Mouse (Mus musculus): ENCODE data around the gene Frmd4a. TPM values are rescaled to one million over a fixed set of nuclear protein-coding genes. Genes with fewer than 3 reads are reported as not detected.
A peak's percentile ranks its signal among the peaks of the same experiment; 100 is the strongest.

Gene Frmd4a
- polyA plus RNA-seq, 1 experiment, result 13.5 TPM

DNA sequence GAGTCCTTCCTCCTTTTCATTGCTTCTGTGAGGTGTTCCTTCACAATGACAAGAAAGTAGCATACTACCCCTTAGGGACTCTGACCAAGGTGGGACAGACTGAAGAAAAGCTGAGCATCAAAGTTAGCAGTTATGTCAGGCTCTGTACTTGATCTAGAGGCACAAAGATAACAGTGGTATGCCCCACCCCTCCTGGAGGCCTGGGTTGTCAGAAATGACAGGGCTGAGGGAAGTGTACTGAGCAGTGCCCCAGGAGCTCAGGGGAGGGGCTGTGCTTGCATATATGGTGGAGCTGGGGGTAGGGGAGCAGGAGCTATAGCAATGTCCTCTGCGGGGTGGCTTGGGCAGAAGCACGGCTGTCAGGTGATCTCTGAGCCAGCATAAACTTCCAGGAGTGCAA lies 477.0 kb downstream of the Frmd4a start:
- no peak for DNase-seq (ENCODE audit: low read depth in 1 of 2, low spot score in 2 of 2)
- no peaks in the 10 kb centered on the region for H3K36me3 ChIP-seq (ENCODE audit: control insufficient read depth, insufficient read depth, low read length)
- no peaks in the 10 kb centered on the region for H3K4me1 ChIP-seq (ENCODE audit: control insufficient read depth, insufficient read depth, insufficient read length)
- H3K4me3 ChIP-seq (ENCODE audit: extremely low read depth, insufficient read depth, insufficient read length), result no peak overlapping the region
- no peak overlapping the region for H3K27ac ChIP-seq (ENCODE audit: insufficient read depth, low read length)
- TF ChIP-seq CTCF (IDR thresholded peaks at IDR 0.05; ENCODE audit: extremely low read depth, insufficient read depth, insufficient read length, insufficient replicate concordance), result no peak
- TF ChIP-seq POLR2A (IDR thresholded peaks at IDR 0.05; ENCODE audit: low read depth, low read length), result no peak
- 51% methylated on average over 2 of the region's 2 CpGs for WGBS
- H3K27me3 ChIP-seq (ENCODE audit: control insufficient read depth, insufficient read depth, low read length), result no peaks in the 10 kb centered on the region

DNA sequence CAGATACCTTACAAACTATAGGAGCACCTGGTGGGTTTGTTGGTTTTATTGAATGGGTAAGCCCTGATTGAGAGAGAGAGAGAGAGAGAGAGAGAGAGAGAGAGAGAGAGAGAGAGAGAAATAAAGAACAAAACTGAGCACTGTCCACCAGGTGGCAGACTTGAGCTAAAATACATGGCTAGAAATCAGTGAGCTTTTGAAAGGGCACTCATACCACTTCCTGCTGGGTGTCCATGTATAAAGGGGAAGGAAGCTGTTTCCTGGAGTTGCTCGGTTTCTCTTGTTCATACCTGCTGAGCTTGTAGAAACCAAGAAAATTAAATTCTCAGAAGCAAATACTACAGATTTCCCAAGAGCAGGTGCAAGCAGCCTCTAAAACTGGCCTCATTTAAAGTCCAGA lies 481.7 kb downstream of the Frmd4a start:
- H3K27ac ChIP-seq (ENCODE audit: insufficient read depth, low read length), result no peak overlapping the region
- H3K27me3 ChIP-seq (ENCODE audit: control insufficient read depth, insufficient read depth, low read length), result no peaks in the 10 kb centered on the region
- TF ChIP-seq POLR2A (IDR thresholded peaks at IDR 0.05; ENCODE audit: low read depth, low read length) (no peak), CTCF (IDR thresholded peaks at IDR 0.05; ENCODE audit: extremely low read depth, insufficient read depth, insufficient read length, insufficient replicate concordance) (peak; percentile 32; the same call in 1 of the 2 replicates)
- 0% methylated on average over 1 of the region's 1 CpGs for WGBS
- DNase-seq (ENCODE audit: low read depth in 1 of 2, low spot score in 2 of 2), result peak; percentile 44 to 53
- no peaks in the 10 kb centered on the region for H3K4me1 ChIP-seq (ENCODE audit: control insufficient read depth, insufficient read depth, insufficient read length)
- no peak overlapping the region for H3K4me3 ChIP-seq (ENCODE audit: extremely low read depth, insufficient read depth, insufficient read length)
- H3K36me3 ChIP-seq (ENCODE audit: control insufficient read depth, insufficient read depth, low read length), result no peaks in the 10 kb centered on the region

GRCm38 (mm10) chr2:4499916-4500315 lies 482.4 kb downstream of the Frmd4a start:
- DNase-seq (ENCODE audit: low read depth in 1 of 2, low spot score in 2 of 2), result no peak
- Histone ChIP-seq H3K4me1 (ENCODE audit: control insufficient read depth, insufficient read depth, insufficient read length) (no peaks in the 10 kb centered on the region), H3K27ac (ENCODE audit: insufficient read depth, low read length) (no peak overlapping the region), H3K27me3 (ENCODE audit: control insufficient read depth, insufficient read depth, low read length) (no peaks in the 10 kb centered on the region), H3K36me3 (ENCODE audit: control insufficient read depth, insufficient read depth, low read length) (no peaks in the 10 kb centered on the region), H3K4me3 (ENCODE audit: extremely low read depth, insufficient read depth, insufficient read length) (no peak overlapping the region)
- TF ChIP-seq CTCF (IDR thresholded peaks at IDR 0.05; ENCODE audit: extremely low read depth, insufficient read depth, insufficient read length, insufficient replicate concordance) (no peak), POLR2A (IDR thresholded peaks at IDR 0.05; ENCODE audit: low read depth, low read length) (no peak)
- WGBS, result 93% methylated on average over 9 of the region's 9 CpGs

DNA sequence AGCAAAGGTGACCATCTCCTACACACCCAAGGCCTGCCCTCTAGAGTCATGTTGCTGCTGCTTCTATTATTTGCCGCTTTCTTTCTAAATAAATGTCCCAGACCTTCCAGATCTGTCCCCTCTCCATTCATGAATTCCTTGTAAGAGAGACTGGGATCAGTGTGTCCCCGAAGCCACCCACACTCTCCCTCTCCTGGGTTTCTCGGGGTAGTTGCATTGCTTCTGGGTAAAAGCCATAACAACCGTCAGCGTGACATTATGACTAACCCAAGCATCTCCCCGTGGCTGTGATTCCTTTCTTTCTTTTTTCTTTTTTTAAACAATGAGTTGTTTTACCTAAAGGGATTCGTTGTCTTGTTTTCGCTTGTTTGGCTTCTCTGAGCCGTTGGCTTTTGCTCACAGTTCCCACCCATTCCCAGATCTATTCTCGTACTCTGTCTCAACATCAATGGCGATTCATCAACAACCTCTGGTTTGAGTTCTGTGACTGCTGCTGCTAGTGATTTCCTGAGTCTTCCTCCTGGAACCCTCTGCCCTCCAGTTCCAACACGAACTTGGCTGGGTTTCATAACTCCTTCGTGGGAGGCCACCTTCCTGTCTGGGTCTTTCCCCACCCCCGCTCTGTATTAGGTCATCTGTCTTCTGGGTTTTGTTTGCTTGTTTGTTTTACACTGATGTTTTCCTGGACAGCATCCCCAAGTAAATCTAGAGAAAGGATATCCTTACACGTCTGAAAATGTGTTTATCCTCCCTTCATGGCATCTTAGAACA lies 483.9 kb downstream of the Frmd4a start:
- Histone ChIP-seq H3K4me1 (ENCODE audit: control insufficient read depth, insufficient read depth, insufficient read length) (no peaks in the 10 kb centered on the region), H3K36me3 (ENCODE audit: control insufficient read depth, insufficient read depth, low read length) (no peaks in the 10 kb centered on the region), H3K4me3 (ENCODE audit: extremely low read depth, insufficient read depth, insufficient read length) (no peak overlapping the region), H3K27me3 (ENCODE audit: control insufficient read depth, insufficient read depth, low read length) (no peaks in the 10 kb centered on the region), H3K27ac (ENCODE audit: insufficient read depth, low read length) (no peak overlapping the region)
- TF ChIP-seq POLR2A (IDR thresholded peaks at IDR 0.05; ENCODE audit: low read depth, low read length) (no peak), CTCF (IDR thresholded peaks at IDR 0.05; ENCODE audit: extremely low read depth, insufficient read depth, insufficient read length, insufficient replicate concordance) (no peak)
- 70% methylated on average over 15 of the region's 15 CpGs for WGBS
- no peak for DNase-seq (ENCODE audit: low read depth in 1 of 2, low spot score in 2 of 2)

- WGBS, result 83% methylated on average over 10 of the region's 10 CpGs
- no peaks in the 10 kb centered on the region for H3K27me3 ChIP-seq (ENCODE audit: control insufficient read depth, insufficient read depth, low read length)
These were observed 486.9 kb downstream of the Frmd4a start for GRCm38 (mm10) chr2:4504413-4504812.

DNA sequence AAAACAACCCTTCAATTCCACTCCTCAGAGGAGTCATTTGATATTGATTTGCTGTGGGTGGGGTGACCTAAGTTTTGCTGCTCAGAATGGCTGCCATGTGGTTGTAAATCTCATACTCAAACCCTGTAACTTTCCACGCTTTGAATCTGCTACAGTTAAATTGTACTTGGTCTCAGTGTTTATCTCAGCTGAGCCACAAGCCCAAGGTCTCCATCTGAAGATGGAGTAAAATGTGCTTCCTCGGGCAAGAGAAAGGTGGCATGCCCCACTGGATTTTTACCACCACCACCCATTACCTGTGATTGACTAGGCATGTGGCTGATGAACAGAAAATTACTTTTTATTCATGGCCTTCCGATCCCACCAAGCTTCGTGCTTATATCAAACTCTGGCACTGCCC lies 488.2 kb downstream of the Frmd4a start:
- 88% methylated on average over 4 of the region's 4 CpGs for WGBS
- no peaks in the 10 kb centered on the region for H3K4me1 ChIP-seq (ENCODE audit: control insufficient read depth, insufficient read depth, insufficient read length)
- no peak overlapping the region for H3K27ac ChIP-seq (ENCODE audit: insufficient read depth, low read length)
- H3K4me3 ChIP-seq (ENCODE audit: extremely low read depth, insufficient read depth, insufficient read length), result no peak overlapping the region
- no peaks in the 10 kb centered on the region for H3K27me3 ChIP-seq (ENCODE audit: control insufficient read depth, insufficient read depth, low read length)
- no peaks in the 10 kb centered on the region for H3K36me3 ChIP-seq (ENCODE audit: control insufficient read depth, insufficient read depth, low read length)
- TF ChIP-seq CTCF (IDR thresholded peaks at IDR 0.05; ENCODE audit: extremely low read depth, insufficient read depth, insufficient read length, insufficient replicate concordance), result no peak
- no peak for TF ChIP-seq POLR2A (IDR thresholded peaks at IDR 0.05; ENCODE audit: low read depth, low read length)
- no peak for DNase-seq (ENCODE audit: low read depth in 1 of 2, low spot score in 2 of 2)

More at GRCm38 (mm10) chr2:4504413-4504812, 486.9 kb downstream of the Frmd4a start:
- no peaks in the 10 kb centered on the region for H3K36me3 ChIP-seq (ENCODE audit: control insufficient read depth, insufficient read depth, low read length)
- H3K4me3 ChIP-seq (ENCODE audit: extremely low read depth, insufficient read depth, insufficient read length), result no peak overlapping the region
- no peak for DNase-seq (ENCODE audit: low read depth in 1 of 2, low spot score in 2 of 2)
- H3K27ac ChIP-seq (ENCODE audit: insufficient read depth, low read length), result no peak overlapping the region
- TF ChIP-seq POLR2A (IDR thresholded peaks at IDR 0.05; ENCODE audit: low read depth, low read length) (no peak), CTCF (IDR thresholded peaks at IDR 0.05; ENCODE audit: extremely low read depth, insufficient read depth, insufficient read length, insufficient replicate concordance) (no peak)
- H3K4me1 ChIP-seq (ENCODE audit: control insufficient read depth, insufficient read depth, insufficient read length), result no peaks in the 10 kb centered on the region

DNA sequence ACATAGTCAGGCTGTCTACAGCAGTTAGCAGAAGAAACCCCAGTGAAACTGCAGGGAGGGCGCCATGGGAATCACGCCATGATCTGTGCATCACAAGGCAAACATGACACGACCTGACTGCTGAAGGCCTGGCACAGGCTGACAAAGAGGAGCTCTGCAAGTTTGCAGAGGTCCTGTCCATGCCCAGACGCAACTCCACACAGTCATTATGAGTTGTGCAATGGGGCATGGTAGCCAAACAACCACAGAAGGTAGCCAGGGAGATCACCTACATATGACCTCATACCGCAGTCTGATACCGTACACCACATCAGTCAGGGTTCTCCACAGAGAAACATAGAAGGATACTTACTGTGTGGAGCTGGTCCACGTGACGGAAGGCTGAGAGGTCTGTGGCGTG lies 489.1 kb downstream of the Frmd4a start:
- H3K36me3 ChIP-seq (ENCODE audit: control insufficient read depth, insufficient read depth, low read length), result no peaks in the 10 kb centered on the region
- WGBS, result 93% methylated on average over 9 of the region's 9 CpGs
- no peaks in the 10 kb centered on the region for H3K4me1 ChIP-seq (ENCODE audit: control insufficient read depth, insufficient read depth, insufficient read length)
- H3K4me3 ChIP-seq (ENCODE audit: extremely low read depth, insufficient read depth, insufficient read length), result no peak overlapping the region
- no peak overlapping the region for H3K27ac ChIP-seq (ENCODE audit: insufficient read depth, low read length)
- no peaks in the 10 kb centered on the region for H3K27me3 ChIP-seq (ENCODE audit: control insufficient read depth, insufficient read depth, low read length)
- TF ChIP-seq CTCF (IDR thresholded peaks at IDR 0.05; ENCODE audit: extremely low read depth, insufficient read depth, insufficient read length, insufficient replicate concordance) (no peak), POLR2A (IDR thresholded peaks at IDR 0.05; ENCODE audit: low read depth, low read length) (no peak)
- DNase-seq (ENCODE audit: low read depth in 1 of 2, low spot score in 2 of 2), result no peak

All from spleen, adult 2 months (tissue).